Mouse (Mus musculus) layer of hippocampus, postnatal 14 days (tissue): ENCODE results near the gene Spcs2. TPM values are rescaled to one million over a fixed set of nuclear protein-coding genes. Genes with fewer than 3 reads are reported as not detected.

Experiments
- DNase-seq, 2 experiments: peaks; one replicate each; pipeline ENCODE4 v3.0.0; 2021 to 2022; ENCODE audit warnings: low spot score in 2 of 2, mixed read lengths in 1 of 2
- total RNA-seq, 2 experiments: library from RNA; stranded (reverse); gene quantifications; 2 replicates each; pipeline ENCODE4 v1.2.3; 2021

Spcs2 gene
- total RNA-seq, 2 experiments from 2014 or later = 86.8 to 97.0 TPM

DNA sequence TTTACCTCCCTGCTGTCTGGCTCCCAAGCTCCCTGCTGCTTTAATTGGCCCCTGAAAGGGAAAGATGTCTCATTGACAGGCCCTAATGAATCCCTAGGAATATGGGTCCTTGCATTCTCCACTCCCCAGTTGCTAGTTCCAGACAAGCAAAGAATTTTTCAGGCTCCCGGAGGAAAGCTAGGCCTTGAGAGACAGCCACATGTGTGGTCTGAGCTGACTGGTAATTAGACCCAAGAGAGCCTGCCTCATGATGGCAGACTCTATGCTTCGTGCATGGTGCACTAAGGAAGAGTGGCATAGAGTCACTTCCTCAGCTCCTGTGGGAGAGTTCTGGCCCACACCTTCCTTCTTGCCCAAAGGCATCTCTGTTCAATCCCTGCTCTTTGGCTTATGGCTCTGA, 75.3 kb downstream of the Spcs2 start:
- DNase-seq = no peak

Other genes starting within 250 kb of the Spcs2 start
- gene Tpbgl, start 236.4 kb downstream of the Spcs2 start, total RNA-seq = 1 to 10 TPM; 4.7 to 5.2 TPM
- 10 to 100 TPM; 17.6 to 18.0 TPM for gene Slco2b1, start 152.1 kb downstream of the Spcs2 start, total RNA-seq
- gene Olfr520, start 133.2 kb downstream of the Spcs2 start, total RNA-seq = not detected
- not detected for gene Olfr521, start 100.0 kb downstream of the Spcs2 start, total RNA-seq
- gene Neu3, start 35.0 kb downstream of the Spcs2 start, total RNA-seq = 1 to 10 TPM; 3.2 to 4.1 TPM
- 1 to 10 TPM in 1 of 2 experiments, under 1 TPM in 1; 0.88 to 1.3 TPM for gene Xrra1, start 4.3 kb downstream of the Spcs2 start, total RNA-seq
- gene Rnf169, start 117.0 kb upstream of the Spcs2 start, total RNA-seq = 10 to 100 TPM; 20.9 to 22.6 TPM
- under 1 TPM in 1 of 2 experiments, not detected in 1; 0.29 TPM for gene Chrdl2, start 142.7 kb upstream of the Spcs2 start, total RNA-seq